Mouse (Mus musculus): ENCODE measurements at regions not wholly inside any gene's neighbourhood (a gene's known extent, or its start where the extent isn't known, plus 50 kb on each side); places are given as distances from the start of the nearest gene placed in this dataset.
A peak's percentile ranks its signal among the peaks of the same experiment; 100 is the strongest.

GRCm38 (mm10) chr3:156418124-156418523 is 143.5 kb upstream of the Negr1 start:
- TF ChIP-seq EP300 (IDR thresholded peaks at IDR 0.05; ENCODE audit: low read depth) (peak; percentile 75), CTCF (IDR thresholded peaks at IDR 0.05; ENCODE audit: low read depth) (no peak)

All from liver, postnatal 0 days (tissue).